Mouse (Mus musculus): Measurements from ENCODE around the gene Unc119. TPM values are rescaled to one million over a fixed set of nuclear protein-coding genes. Genes with fewer than 3 reads are reported as not detected.

Gene Unc119
- total RNA-seq, 4 experiments from 2014 or later: 3.5 to 6.8 (median 4.8) TPM

DNA sequence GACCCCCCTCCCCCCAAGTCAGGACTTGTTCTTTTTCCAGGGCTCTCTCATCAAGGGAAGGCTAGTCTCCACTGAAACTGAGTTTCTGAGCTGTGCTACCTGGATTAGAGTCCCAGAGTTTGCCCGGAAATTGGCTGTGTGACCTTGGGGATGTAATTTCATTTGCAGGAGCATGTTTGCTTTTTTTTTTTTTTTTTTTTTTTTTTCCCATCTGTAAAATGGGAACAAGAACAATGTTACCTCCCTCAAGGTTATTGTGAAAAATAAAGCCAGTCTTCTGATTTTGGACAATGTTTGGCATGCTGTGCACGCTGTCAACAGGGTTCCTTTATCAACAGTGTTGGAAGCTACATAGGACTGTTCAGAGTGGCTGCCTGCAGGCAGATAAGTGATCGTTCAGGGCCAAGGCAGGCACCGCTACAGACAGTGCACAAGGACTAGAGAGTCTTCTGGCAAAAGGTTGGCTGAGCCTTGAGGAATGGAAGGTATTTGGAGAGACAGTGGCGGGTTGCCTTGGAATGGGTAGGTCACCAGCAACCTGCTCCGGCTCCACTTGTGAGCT lies 1.1 kb downstream of the Unc119 start:
- DNase-seq (ENCODE audit: low spot score): no peak

DNA sequence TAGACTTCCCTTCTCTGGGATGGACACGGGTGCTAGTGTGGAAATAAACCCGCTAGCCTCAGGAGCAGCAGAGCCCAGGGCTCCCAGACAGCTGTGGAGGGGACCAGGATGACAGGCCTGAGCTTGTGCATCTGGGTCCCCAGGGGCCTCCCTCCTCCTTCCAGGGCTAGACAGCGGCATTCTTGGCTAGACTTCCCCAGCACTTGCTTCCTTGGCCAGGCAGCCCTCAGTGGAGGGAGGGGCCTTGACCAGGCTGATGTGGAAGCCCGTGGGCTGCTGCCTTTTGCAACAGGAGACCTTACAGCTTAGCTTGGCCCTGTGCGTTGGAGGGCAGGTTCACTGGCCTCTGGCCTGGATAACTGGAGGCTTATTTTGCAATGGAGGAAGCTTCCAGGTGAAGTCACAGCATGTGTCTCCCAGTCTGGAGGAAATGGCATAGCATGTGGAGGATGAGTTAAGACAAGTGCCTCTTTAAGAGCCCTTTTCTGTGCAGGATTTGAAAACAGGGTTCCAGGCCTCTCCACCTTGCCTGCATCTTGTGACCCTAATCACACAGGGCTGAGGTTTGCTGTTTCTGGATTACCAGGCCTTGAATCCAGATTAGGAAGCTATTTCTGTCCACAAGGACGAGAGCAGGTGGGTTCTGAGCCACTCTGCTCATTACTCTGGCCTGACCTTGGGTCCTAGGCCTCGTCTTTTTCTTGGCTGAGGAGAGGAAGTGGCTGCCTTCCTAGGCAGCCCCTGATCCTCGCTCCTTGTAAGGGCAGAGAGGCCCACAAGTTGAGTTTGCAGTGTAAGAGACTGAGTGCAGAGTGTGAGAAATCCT lies 1.8 kb downstream of the Unc119 start:
- peak; percentile 52 for DNase-seq (ENCODE audit: low spot score)

DNA sequence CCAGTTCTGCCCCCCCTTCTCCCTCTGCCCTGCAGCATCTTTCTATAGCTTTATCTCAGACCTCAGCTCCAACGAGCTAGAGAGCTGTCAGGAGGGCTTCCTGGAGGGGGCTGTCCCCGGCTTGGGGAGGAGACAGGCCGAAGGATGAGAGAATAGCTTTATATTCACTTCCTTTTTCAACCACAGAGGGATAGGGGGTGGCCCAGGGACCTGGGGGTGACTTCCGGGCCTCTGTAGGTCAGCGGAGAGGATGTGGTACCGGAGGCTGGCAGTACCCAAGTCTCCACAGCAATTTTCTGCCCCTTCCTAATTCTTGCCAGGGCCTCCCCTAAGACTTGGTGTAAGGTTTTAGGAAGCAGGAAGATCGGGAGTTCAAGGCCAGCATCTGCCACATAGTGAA lies 2.5 kb downstream of the Unc119 start:
- no peak for DNase-seq (ENCODE audit: low spot score)

DNA sequence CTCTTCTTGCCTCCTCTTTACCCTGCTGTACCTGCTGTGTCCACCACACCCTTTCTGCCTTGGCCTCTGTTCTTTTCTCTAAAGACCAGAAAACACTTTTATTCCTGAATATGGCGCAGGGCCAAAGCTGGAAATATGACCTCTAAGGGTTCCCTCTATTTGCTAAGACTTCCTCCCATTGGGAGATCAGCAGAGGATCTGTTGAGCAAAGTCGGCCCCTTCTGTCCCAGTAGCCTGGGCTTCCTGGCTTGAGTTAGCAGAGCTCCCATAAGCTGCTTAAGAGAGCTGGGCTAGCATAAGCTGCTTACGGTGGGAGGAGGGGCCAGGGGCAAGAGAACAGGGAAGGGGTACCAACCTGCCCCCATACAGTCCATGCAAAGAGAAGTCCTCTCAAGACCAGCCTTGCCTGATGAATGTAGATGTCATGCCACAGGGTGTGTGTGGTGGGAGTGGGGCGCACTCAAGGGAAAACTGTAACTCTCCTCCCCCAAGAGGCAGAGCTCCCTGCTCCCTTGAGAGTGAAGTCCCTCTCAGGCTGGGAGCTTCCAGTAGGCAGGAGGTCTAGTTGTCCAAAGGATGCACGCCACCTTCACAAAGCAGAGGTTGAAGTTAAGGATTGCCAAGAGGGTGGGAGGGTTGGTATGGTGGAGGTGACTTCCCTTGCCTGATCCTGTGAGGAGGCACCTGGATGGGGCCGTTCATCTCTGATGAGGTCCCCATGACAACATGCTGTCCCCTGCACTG lies 3.2 kb downstream of the Unc119 start:
- no peak for DNase-seq (ENCODE audit: low spot score)

DNA sequence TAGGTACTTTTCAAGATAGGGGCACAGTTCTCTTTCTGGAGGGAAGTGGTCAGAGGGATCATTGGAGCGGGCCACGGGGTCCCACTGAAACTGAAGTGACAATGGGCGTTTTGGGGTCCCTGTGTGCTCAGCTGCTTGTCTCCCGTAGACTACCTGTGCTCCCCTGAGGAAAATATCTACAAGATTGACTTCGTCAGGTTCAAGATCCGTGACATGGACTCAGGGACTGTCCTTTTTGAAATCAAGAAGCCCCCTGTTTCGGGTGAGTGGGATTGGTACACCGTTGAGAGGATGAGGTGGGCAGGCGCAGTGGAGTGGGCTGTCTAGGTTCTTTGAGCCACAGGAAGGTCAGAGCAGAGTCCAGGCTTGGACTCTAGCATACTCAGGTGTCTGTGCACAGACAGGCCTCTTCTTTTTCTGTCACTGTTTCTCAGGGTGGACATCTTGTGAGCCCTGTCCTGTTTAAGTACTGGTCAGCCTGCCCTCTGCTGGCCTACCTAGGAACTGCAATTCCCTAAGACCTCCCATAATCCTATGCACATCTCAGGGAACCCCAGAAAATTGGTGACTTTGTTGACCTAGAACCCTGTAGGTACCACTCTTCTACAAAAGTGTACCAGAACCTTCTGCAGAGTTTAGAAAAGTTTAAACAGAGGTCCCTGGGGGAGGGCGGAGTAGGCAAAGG lies 3.9 kb downstream of the Unc119 start:
- DNase-seq (ENCODE audit: low spot score): peak; percentile 70

DNA sequence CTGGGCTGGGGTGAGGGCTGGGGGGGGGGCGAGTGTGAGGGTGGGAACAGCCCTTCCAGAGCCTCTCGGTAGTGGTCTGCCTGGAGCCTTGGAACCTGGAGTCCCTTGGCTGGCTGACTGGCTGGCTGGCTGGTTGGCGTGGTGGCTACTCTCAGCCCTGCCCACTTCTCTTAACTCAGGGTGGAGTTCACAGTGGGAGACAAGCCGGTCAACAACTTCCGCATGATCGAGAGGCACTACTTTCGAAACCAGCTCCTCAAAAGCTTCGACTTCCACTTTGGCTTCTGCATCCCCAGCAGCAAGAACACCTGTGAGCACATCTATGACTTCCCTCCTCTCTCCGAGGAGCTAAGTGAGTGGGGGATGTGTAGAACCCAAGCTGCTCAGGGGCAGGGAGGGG lies 4.6 kb downstream of the Unc119 start:
- DNase-seq (ENCODE audit: low spot score): no peak

DNA sequence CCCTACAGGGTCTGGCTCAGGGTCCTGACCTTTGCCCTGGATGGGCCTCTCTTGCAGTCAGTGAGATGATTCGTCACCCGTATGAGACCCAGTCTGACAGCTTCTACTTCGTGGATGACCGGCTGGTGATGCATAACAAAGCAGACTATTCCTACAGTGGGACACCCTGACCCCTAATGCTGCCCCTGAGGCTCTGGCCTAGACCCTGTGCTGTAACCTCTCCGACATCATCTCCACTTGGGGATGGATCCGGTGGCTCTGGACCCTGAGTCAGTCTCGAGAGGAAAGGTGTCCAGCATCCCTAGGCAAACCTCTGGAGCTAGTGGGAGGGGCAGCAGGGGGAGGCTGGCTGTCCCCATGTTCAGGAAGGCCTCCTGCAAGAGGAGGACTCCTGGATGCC lies 5.2 kb downstream of the Unc119 start:
- DNase-seq (ENCODE audit: low spot score): no peak

DNA sequence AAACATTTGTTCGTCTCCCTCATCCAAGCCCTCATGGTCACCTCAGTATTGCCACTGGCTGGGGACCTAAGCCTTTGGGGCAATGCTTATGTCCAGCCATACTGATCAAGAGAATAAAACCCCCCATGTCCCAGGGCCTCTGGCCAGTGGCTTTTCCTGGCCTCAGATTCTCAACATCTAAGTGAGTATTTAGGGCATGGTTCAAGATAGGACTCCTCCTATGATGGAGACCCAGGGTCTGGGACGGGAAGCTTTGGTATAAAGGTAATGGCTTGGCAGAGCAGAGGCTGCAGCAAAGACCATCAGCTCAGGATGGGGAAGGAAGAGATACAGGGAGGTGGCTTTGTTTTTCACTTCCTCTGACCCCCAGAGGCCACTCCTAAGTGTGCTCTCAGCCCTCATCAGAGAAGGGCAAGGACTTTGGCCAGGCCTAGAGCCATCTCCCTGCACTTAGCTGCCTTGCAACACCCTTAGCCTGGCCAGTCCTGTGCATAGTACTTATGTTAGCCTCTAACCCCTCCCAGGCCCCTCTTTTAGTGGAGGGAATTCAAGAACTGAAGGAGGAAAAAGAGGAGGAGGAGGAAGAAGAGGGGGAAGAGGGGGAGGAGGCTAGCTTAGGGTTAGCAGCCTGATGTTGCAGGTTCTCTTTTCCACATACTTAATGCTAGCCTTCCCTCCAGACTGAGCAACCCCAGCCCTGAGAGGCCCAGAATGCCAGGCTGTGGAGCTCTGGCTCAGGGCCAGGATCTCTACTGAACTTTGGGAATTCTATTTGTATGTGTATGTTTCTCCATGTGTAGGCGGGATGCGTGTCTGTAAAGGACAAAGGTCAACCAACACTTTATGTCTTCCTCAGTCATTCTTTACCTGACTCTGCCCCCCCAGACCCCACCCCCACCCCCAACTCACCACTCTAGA lies 6.4 kb downstream of the Unc119 start:
- no peak for DNase-seq (ENCODE audit: low spot score)

DNA sequence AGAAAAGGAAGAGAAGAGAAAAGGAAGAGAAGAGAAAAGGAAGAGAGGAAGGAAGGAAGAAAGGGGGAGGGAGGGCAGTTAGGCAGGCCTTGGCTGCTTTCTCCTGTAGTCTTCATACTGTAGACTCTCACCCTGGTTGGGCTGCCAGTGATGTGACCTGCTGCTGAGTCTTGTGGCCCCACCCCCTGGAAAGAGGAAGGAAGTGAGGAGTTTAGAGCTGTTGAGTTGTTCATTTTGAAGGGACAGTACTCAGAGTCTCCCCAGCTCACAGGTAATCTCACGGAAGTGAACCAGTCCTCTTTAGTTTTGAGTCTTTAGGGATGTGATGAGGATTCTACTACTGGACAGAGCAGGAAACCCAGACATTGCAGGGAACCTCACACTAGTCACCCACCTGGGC lies 9.8 kb downstream of the Unc119 start:
- DNase-seq (ENCODE audit: low spot score): no peak

DNA sequence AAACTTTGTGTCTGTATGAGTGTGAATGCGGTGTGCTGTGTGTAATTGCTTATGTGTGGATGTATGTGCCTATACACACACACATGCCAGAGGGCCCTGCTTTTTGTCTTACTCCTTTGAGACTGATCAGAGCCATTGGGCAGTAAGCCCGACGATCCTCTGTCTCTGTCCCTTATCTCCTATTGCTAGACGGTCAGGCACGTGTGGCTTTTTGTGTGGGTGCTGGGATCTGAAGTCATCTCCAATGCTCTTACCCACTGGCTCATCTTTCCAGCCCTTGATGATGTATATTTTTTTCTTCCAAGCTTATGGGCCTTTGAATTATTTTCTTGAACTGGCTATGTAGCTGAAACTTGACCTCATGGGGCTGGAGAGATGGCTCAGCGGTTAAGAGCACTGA lies 11.6 kb downstream of the Unc119 start:
- no peak for DNase-seq (ENCODE audit: low spot score)

DNA sequence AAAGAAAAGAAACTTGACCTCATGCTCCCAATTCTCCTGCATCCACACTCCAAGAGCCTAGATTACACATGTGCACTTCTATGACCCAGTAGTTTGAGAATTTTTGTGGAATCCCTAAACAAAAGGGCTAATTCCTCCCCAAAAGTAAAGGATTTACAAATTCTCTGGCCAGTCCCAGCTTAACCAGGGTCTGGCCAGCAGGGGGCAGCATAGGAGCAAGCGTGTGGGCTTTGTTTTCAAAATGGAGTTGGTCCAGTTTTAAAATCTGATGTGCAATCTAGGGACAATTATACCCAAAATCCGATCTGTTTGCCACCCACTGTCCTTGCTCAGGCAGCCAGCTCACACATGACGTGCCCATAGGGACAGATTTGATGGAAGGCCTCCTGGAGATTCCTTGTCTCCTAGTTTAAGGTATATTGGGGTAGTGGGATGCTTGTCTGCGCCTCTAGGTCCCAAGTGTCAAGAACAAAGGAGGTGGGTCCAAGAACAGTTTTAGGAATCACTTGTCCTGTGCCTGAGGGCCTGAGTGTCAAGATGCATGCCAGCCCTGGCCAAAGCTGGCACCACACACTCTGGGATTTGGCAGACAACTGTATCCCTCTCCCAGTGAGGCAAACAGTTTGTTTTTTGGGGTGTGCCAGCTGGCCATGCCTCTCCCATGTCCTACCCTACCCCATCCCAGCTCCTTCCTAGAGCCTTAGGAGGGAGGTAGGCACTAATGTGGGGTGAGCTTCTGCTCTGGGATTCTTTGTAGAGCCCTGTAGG lies 12.4 kb downstream of the Unc119 start:
- DNase-seq (ENCODE audit: low spot score): no peak

DNA sequence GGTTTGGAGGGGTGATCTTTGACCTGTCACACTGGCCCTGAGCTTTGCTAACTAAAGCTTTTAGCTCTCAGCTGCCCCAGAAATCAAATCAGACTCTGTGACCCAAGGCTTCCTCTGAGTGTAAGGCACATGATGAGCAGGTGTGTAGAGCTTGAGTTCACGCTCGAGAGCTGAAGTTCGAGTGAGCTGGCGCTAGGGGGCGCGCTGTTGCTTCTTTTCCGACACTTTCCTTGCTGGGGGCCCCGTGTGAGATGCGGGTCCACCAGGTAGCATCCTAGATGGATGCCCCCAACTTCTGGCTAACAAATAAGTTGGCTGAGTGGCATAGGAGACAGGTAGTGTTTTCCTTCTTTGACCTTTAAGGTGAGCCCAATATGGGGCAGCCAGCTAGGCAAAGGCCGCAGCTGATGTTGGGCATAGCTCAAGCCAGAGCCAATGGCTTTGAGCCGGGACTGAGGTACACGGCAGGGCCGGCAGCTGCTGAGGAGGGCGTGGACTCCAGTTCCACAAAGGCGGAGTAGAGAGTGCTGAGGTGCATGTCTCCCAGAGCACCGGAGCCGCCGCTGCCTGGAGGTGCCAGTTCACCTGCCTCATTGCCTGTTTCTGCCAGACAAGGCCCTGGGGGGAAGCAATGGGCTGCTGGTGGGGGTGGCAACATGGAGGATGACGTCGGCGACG lies 15.2 kb downstream of the Unc119 start:
- no peak for DNase-seq (ENCODE audit: low spot score)

DNA sequence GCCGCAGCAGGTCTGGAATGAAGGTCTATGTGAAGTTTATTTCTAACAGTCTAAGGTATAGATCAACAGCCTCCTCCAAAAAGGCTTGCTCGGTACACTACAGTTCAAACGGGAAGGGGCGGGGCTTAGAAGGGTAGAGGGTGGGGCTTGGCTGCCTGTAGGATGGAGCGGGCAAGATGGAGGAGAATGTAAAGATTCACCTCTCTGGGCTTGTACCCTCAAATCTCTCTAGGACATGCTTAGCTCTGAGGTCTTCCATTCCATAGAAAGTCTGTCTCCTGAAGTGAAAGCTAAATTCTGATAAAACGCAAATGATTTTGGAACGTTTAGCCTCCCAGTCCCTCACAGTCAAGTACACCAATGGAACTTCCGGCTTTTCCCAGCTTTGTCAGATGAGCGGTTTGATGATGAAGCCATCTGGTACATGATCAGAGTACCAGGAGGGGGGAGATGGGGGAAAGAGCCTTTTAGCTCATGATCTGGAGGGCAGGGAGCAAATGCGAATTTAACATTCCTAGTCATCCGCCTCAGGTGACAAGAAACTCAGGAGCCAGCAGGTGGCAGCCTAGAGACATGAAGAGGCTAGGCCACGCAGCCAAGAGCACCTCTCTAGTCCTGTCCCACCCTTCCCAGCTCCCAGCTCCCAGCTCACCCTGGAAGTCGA lies 17.0 kb downstream of the Unc119 start:
- DNase-seq (ENCODE audit: low spot score): no peak

DNA sequence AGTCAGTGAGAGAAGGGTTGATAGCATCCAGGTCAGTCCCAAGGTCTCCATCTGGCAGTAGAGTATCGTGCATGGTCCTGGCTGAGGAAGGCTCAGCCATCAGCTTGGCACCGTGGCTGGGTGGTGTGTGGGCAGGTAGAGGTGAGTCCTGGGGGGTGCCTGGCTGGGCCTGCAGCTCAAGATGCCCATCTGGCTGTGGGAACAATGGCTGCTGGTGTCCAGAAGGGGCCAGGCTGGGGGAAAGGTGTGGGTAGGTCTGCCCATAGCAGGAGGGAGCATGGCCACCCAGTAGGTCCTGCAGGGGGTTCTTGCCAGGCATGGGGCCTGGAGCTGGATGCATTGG lies 17.5 kb downstream of the Unc119 start:
- DNase-seq (ENCODE audit: low spot score): no peak

DNA sequence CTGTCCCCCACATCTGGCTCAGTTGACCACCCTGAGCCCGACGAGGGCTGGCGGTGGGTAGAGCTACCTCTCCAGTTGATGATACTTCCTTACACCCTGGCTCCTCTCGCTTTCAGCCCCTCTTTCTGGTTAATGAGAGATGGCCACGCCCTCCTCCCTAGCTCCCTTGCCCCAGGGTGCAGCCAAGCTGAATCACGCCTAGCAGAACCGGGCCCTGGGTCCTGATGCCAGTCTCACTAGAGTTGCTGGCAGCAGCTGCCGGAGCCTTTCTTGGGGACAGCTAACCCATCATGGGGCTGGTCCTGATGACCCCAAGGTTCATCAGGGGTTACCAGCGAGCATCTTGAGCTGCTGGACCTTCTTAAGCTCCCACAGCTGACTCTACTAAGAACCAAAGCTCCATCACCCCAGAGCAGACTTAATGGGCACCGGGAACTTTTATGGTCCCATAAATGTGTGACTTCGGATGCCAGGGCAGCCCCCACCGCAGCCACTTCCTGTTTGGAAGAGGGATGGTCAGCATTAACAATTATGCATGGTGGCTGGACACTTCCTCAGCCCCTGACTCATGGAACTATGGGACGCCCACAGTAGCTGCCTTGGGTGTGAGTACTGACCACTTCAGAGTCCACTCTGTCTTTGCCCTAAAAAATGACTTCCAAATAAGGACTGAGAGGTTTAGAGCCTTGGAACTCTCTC lies 20.2 kb downstream of the Unc119 start:
- DNase-seq (ENCODE audit: low spot score): no peak

DNA sequence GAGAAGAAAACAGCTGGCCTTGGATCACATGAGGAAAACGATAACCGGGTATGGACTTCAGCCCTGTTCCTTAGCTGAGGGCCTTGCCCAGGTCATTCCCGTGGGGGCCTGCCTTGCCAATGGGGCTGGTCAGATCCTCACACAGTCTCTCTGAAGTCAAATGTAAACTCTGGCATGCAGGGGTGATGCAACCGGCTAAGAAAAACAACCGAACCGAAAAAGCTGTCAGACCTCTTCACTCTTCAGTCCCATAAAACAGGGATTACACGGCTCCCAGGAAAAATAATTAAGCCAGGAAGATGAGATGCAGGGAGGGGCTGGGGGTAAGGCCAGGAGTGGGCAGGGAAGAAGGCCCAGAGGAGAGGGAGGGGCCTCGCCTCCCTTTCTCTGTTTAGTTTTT lies 20.8 kb downstream of the Unc119 start:
- no peak for DNase-seq (ENCODE audit: low spot score)

DNA sequence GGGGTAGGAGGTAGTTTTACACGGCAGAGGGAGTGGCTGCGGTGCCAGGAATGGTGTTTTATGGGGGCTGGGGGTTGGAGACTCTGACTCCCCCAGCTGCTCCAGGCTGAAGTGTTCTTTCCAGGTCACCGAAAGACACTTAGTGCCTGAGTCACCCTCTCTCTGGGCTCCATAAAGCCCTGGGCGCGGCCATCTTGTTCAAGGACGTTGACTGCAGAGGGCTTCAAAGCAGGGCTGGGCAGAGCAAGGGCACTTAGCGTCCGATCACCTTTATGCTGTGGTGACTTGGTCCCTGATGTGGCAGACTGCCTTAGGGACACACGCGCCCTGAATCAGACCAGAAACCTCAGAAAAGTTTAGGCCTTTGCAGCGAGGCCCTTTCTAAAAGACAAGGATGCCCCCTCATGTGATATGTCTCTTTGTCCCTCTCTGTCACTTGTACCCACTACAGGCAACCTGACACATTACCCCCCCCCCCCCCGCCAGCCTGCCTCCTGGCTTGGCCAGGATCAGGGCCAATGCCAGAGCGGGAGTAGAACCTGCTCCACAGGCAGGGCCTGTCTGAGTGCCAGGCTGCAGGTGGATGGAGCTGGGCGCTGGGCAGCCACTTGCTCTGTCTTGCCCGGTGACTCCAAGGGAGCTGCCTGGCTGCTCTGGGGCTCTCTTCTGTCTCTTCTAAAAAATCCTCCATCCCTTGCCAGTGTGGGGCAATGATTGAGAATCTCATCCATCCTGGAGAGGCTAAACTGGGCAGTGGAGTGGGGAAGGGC lies 24.4 kb downstream of the Unc119 start:
- DNase-seq (ENCODE audit: low spot score): no peak

DNA sequence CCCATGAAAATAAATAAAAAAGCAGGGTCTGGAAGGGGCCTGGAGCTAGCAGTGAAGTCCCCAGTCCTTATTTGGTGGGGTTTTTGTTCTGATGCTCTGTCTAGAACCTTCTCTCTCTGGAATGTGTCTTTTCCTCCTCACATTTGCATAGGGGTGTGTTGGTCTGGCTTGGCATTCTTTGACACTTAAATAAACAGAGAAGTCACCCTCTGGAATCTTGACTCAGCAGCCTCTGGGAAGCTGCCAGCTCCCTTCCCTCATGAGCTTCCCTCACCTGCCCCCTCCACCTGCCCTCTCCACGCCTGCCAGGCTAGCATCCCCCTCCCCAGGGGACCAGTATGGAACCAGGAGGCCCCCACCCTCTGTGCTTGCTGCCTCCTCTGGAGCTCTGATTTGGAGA lies 27.1 kb downstream of the Unc119 start:
- DNase-seq (ENCODE audit: low spot score): no peak

All from heart, adult 8-10 months (tissue).